Mouse (Mus musculus) embryo, embryonic 10 days (tissue): ENCODE measurements around the gene Olfr844.

Experiments used
- DNase-seq: peaks from one replicate; pipeline ENCODE4 v3.0.0-alpha.2; 2015; ENCODE audit warnings: low spot score

The Olfr844 gene

GRCm38 (mm10) chr9:19316047-19316446 is at the start of gene Olfr844:
Olfr844 (plus strand) TSS chr9:19316347.
- no peak for DNase-seq

GRCm38 (mm10) chr9:19336157-19336556 is 20.0 kb downstream of the Olfr844 start, which contains the start of gene Olfr845:
Olfr845 (plus strand) TSS chr9:19336457.
- DNase-seq: no peak

GRCm38 (mm10) chr9:19363905-19364304 is 47.8 kb downstream of the Olfr844 start, which contains the start of gene Olfr846:
Olfr846 (minus strand) TSS chr9:19364005.
- no peak for DNase-seq
